Mouse (Mus musculus) thymus, postnatal 36 days (tissue): ENCODE measurements around the gene Fahd2a.

ENCODE experiments used
- DNase-seq, 2 experiments: peaks; one replicate each; pipeline ENCODE4 v3.0.0; 2022; ENCODE audit warnings: mixed read lengths in 2 of 2

The Fahd2a gene

DNA sequence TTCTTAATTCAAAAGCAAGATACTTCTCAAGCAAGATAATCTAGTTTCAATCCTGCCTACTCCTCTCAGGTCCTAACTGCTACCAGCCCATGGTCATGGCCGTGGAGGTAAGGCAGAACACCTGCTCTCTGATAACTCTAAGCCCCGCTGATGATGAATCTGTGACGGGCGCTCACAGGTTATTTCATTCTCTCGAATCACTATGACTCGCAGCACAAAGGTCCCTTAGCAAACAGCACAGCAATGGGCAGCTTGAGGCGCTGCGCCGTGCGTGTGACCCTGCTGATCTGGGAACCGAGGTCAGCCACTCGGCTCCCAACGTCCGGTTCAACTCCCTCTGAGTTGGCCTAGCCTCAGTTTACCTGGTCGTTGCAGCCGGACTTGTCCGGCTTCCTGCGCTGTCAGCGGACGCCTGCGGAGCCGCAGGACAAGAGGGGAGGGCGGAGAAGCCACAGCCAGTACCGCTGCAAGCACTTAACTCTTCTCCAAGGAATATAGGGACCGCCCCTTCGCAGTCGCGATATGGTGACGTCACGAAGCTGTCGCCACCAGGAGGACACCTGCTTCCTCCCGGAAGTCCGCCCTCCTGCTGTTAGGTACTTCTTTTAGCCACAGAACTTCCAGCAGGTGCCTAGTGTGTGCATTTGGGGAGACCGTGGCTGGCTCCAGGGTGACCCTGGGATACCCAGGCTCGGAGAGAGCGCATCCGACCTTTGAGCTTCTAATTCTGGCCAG, at the start of gene Fahd2a:
Fahd2a (minus strand) TSS at position 511 of the 735 bp plus-strand sequence.
- peak; percentile 82 to 89 for DNase-seq

GRCm38 (mm10) chr2:127484476-127485170, 40.3 kb upstream of the Fahd2a start:
- peak; percentile 40 to 58 for DNase-seq

DNA sequence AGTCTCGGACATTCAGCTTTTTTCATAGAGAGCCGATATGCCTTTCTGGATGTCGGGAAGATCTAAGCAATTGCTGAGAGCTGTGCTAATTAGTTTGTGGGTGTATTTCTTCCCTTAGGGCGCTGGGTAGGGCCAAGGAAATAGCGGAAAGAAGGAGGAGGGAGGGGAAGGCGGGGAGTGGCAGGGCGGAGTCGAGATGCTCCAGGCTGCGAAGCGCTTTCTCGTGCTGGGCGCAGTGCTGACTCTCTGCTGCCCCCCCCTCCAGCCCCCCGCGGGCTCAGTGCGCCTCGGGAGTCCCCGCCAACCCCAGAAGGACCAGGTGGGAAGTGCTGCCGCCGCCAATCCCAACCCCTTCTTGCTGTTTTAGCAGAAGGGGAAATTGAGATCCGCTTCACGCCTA, 38.6 kb upstream of the Fahd2a start:
- DNase-seq, result no peak

GRCm38 (mm10) chr2:127482533-127482911, 38.2 kb upstream of the Fahd2a start:
- no peak for DNase-seq

GRCm38 (mm10) chr2:127481841-127482532, 37.6 kb upstream of the Fahd2a start:
- no peak for DNase-seq

- DNase-seq, result no peak
Observed at GRCm38 (mm10) chr2:127479763-127480162, 35.4 kb upstream of the Fahd2a start.

GRCm38 (mm10) chr2:127479210-127479609, 34.8 kb upstream of the Fahd2a start:
- no peak for DNase-seq

GRCm38 (mm10) chr2:127472279-127472678, 27.9 kb upstream of the Fahd2a start:
- DNase-seq, result no peak

DNA sequence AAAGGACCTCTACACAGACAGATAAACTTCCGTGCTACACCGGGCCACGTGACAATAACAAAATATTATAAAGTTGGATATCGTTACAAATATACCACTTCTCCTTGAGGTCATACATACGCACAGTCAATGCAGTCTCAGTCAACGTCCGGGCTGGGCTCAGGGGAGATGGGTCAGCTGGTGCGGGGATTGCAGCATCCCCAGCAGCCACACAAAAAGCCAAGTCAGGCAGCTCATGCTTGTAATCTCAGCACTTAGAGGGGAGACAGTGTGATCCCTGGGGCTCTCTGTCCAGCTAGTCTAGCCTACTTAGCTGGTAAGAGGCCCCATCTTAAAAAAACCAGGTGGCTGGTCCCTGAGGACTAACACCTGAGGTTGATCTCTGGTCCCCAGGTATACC, 26.9 kb upstream of the Fahd2a start:
- no peak for DNase-seq

- no peak for DNase-seq
Observed at GRCm38 (mm10) chr2:127470661-127471060, 26.3 kb upstream of the Fahd2a start.

DNA sequence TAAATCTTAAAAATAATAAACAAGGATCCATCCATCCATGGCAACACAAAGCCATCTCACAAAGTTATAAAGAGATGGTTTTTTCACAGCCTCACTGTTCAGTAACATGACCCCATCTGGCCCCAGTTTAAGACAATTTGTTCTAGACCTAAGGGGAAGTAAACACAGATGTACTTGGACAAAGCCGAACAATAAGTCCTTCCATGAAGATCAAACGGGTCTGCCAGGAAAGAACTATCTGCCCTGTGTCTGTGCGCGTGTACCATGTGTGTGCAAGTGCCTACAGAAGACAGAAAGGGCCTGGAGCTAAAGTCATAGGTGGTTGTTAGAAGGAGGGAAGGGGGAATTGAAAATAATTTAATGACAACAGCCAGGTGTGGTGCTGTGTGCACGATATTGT, 25.8 kb upstream of the Fahd2a start:
- no peak for DNase-seq

- DNase-seq, result peak; percentile 35 to 36
Observed at GRCm38 (mm10) chr2:127462314-127462713, 17.9 kb upstream of the Fahd2a start.

DNA sequence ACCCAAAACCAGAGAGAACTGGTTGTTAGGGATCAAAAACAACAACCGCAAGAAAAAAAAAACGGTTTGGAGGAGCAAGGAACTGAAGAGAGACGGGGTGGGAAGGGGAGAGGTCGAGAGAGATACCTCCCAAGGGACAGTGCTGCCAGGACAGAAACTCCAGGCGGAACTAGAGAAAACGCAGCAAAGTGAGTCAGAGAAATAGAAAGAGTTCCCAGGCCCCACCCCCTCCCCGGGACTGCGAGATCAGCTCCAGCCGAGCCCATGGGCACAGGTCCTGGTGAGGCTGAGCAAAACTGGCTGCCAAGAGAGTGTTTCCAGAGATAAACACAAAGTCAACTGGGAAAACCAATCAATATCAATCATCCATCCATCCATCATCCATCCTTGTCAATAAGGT, 17.0 kb upstream of the Fahd2a start:
- no peak for DNase-seq

DNA sequence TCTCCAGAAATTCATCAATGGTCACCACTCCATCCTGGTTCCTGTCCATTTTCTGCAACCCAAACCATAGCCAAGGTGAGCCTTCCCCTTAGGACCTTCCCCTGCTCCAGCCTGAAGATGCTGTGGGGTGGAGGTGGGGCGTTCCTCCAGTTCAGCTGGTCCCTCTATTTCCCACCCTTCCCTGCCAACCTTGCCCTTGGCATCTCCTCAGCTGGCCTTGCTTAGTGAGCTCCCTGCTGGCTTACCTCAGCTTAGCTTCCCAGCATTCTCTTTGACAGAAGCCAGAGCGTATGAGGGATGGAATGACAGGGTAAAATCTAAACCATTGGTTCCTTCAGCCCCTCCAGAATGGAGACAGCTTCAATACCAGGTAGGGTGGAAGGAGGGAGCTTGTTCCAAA, 15.0 kb upstream of the Fahd2a start:
- no peak for DNase-seq

DNA sequence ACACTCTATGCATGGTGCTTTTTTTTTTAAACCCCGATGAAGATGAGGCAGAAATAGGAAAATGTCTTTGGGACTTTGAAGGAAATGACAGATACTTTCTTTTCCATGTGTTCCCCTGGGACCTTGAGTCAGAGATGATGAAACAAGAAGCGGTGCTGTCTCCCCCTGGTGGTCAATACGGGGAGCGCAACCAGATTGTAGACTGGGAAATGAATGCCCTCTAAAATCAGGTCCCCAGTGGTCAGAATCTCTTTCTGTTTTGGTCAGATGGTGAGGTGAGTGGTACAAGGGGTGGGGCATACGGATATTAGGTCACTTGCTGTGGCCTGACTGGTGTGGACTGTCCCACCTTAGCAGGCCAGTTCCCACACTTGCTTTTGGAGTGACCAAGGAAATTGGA, 9.4 kb upstream of the Fahd2a start:
- peak; percentile 47 to 59 for DNase-seq

DNA sequence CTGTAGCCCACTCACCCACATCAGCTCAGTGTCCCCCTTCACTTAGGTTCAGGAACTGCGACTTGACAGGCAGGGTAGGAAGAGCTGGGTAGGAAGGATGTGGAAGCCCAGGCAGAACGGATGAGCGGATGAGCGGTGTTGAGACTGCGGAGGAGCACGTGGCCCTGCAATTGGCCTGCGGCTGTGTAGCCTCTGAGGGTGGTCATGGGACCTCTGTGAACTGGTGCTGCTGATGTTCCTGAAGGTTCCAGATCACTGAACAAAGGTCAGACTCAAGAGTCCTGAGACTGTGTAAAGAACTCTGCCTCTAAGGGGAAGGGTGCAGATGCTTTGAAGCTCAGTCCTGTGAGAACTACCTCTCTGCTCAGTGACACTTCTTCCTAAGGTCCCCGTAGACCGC, 8.8 kb upstream of the Fahd2a start:
- no peak for DNase-seq

- DNase-seq, result no peak
Observed at GRCm38 (mm10) chr2:127451748-127452147, 7.4 kb upstream of the Fahd2a start.

- DNase-seq, result no peak
Observed at GRCm38 (mm10) chr2:127449691-127450090, 5.3 kb upstream of the Fahd2a start.

- DNase-seq, result no peak
Observed at GRCm38 (mm10) chr2:127446847-127447246, 2.5 kb upstream of the Fahd2a start.

- no peak for DNase-seq
Observed at GRCm38 (mm10) chr2:127437697-127438096, 6.7 kb downstream of the Fahd2a start.

DNA sequence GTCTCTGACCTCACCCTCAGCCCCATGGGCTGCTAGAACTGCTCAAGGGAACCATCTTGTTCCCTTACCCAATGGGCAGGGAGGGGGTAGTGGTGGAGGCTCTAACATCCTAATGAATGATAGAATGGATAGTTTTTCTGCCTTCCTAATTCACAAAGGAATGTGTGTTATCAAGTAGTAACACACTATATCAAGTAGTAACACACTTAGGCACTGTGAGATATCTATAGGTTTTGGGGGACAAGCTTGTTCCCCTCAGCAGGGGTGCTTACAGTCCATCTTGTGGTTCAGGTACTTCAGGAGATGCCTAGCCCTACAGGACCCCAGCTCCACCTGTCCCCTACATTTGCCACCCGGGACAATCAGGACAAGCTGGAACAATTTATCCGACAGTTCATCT, 8.8 kb downstream of the Fahd2a start:
- DNase-seq, result no peak

- DNase-seq, result peak; percentile 39 to 48
Observed at GRCm38 (mm10) chr2:127435135-127435534, 9.2 kb downstream of the Fahd2a start.

DNA sequence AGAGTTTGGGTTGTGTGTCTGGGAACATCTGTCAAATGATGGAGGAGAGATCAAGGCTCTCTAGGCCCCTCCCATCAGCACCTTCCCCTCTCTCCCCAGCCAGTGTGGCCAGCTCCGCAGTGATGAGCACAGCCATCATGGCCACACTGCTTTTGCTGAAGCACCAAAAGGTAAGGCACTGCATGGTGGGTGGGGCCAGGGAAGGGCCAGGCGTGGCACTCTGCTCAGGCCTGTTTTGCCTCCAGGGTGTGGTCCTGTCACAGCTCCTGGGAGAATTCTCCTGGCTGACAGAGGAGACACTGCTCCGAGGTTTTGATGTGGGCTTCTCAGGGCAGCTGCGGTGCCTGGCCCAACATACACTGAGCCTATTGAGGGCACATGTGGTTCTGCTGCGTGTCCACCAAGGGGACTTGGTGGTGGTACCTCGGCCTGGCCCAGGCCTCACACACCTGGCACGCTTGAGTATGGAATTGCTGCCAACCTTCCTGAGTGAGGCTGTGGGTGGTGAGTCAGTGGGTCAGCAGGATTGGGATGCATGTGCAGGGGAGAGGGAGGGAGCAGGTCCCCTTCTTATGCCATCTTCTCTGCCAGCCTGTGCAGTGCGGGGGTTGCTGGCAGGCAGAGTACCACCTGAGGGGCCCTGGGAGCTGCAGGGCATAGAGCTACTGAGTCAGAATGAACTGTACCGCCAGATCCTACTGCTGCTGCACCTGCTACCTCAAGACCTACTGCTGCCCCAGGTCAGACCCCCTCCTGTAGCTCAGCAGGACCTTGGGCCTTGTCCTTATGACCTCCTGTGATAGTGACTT, 10.7 kb downstream of the Fahd2a start:
- DNase-seq, result no peak
